Mouse (Mus musculus): Measurements from ENCODE around the gene Atp6v0e2. TPM values are rescaled to one million over a fixed set of nuclear protein-coding genes. Genes with fewer than 3 reads are reported as not detected.

The Atp6v0e2 gene
- polyA plus RNA-seq, 1 experiment from 2014 or later: 43.4 TPM

Other genes with a start within 250 kb of the Atp6v0e2 start
- gene Krba1, start 142.0 kb upstream of the Atp6v0e2 start, polyA plus RNA-seq (2016; fragmentation: Nextera tagmentation; extraction: Ambion mirVana): 23.7 and 24.5 TPM in 2 replicates
- 12.9 and 13.1 TPM in 2 replicates for gene Zfp467, start 91.8 kb upstream of the Atp6v0e2 start, polyA plus RNA-seq (2016; fragmentation: Nextera tagmentation; extraction: Ambion mirVana)
- 0.15 and 0.19 TPM in 2 replicates for gene Sspo, start 89.4 kb upstream of the Atp6v0e2 start, polyA plus RNA-seq (2016; fragmentation: Nextera tagmentation; extraction: Ambion mirVana)
- gene Lrrc61, start 17.2 kb downstream of the Atp6v0e2 start, polyA plus RNA-seq (2016; fragmentation: Nextera tagmentation; extraction: Ambion mirVana): 15.2 and 16.5 TPM in 2 replicates
- 0.30 and 0.41 TPM in 2 replicates for gene Rarres2, start 35.2 kb downstream of the Atp6v0e2 start, polyA plus RNA-seq (2016; fragmentation: Nextera tagmentation; extraction: Ambion mirVana)
- gene Gm45021, start 52.0 kb downstream of the Atp6v0e2 start, polyA plus RNA-seq (2016; fragmentation: Nextera tagmentation; extraction: Ambion mirVana): not detected in 2 replicates
- 53.1 and 56.8 TPM in 2 replicates for gene Repin1, start 56.3 kb downstream of the Atp6v0e2 start, polyA plus RNA-seq (2016; fragmentation: Nextera tagmentation; extraction: Ambion mirVana)
- 1.2 and 2.3 TPM in 2 replicates for gene Gm44965, start 56.3 kb downstream of the Atp6v0e2 start, polyA plus RNA-seq (2016; fragmentation: Nextera tagmentation; extraction: Ambion mirVana)
- gene Zfp775, start 64.4 kb downstream of the Atp6v0e2 start, polyA plus RNA-seq (2016; fragmentation: Nextera tagmentation; extraction: Ambion mirVana): 8.8 and 11.1 TPM in 2 replicates
- 0.46 and 0.83 TPM in 2 replicates for gene AI854703, start 89.1 kb downstream of the Atp6v0e2 start, polyA plus RNA-seq (2016; fragmentation: Nextera tagmentation; extraction: Ambion mirVana)
- gene Gimap8, start 109.6 kb downstream of the Atp6v0e2 start, polyA plus RNA-seq (2016; fragmentation: Nextera tagmentation; extraction: Ambion mirVana): 0.31 and 0.33 TPM in 2 replicates
- gene Gimap9, start 138.5 kb downstream of the Atp6v0e2 start, polyA plus RNA-seq (2016; fragmentation: Nextera tagmentation; extraction: Ambion mirVana): 4.0 TPM in 2 replicates
- 5.9 and 6.8 TPM in 2 replicates for gene Gimap4, start 146.9 kb downstream of the Atp6v0e2 start, polyA plus RNA-seq (2016; fragmentation: Nextera tagmentation; extraction: Ambion mirVana)
- gene Gimap6, start 170.6 kb downstream of the Atp6v0e2 start, polyA plus RNA-seq (2016; fragmentation: Nextera tagmentation; extraction: Ambion mirVana): 8.4 and 9.7 TPM in 2 replicates
- not detected in 2 replicates for gene Gm28053, start 181.0 kb downstream of the Atp6v0e2 start, polyA plus RNA-seq (2016; fragmentation: Nextera tagmentation; extraction: Ambion mirVana)
- gene Gimap7, start 181.0 kb downstream of the Atp6v0e2 start, polyA plus RNA-seq (2016; fragmentation: Nextera tagmentation; extraction: Ambion mirVana): not detected in 2 replicates
- 5.9 and 6.1 TPM in 2 replicates for gene Gimap1, start 201.4 kb downstream of the Atp6v0e2 start, polyA plus RNA-seq (2016; fragmentation: Nextera tagmentation; extraction: Ambion mirVana)
- 0.62 and 1.0 TPM in 2 replicates for gene Gimap5, start 208.6 kb downstream of the Atp6v0e2 start, polyA plus RNA-seq (2016; fragmentation: Nextera tagmentation; extraction: Ambion mirVana)
- gene Gimap3, start 233.2 kb downstream of the Atp6v0e2 start, polyA plus RNA-seq (2016; fragmentation: Nextera tagmentation; extraction: Ambion mirVana): not detected in 2 replicates